Mouse (Mus musculus) kidney, adult 8-10 months (tissue): ENCODE measurements around the gene Cgrrf1.

ENCODE experiments used
- DNase-seq, 2 experiments: peaks; one replicate each; pipeline ENCODE4 v3.0.0; 2022

The Cgrrf1 gene

DNA sequence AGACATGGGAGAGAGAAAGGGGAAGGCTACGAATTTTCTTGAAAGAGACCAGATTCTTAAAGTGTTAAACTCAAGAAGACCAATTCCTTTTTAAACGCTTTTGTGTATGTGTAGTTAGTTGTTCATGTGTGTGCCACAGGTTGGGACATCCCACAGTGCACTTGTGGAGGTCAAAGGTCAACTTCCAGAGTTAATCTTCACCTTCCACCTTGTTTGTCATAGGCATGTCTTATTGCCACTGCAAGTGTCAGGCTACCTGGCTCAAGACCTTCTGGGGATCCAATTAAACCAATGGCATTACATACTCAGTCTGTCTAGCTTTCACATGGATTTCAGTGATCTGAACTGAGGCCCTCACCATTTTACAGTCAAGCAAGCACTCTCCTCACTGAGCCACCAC, 7.9 kb upstream of the Cgrrf1 start:
- DNase-seq, result peak; percentile 52 to 53

DNA sequence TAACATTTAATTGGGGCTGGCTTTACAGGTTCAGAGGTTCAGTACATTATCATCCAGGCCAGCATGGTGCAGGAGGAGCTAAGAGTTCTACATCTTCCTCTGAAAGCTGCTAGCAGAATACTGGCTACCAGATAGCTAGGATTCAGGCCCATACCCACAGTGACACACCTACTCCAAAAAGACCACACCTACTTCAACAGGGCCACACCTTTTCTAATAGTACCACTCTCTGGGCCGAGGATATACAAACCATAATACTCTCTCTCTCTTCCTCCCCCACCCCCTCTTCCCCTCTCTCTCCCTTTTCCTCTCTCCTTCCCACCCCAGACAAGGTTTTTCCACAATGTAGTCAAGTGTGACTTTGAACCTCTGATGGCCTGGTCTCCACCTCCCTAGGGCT, 4.5 kb upstream of the Cgrrf1 start:
- no peak for DNase-seq

DNA sequence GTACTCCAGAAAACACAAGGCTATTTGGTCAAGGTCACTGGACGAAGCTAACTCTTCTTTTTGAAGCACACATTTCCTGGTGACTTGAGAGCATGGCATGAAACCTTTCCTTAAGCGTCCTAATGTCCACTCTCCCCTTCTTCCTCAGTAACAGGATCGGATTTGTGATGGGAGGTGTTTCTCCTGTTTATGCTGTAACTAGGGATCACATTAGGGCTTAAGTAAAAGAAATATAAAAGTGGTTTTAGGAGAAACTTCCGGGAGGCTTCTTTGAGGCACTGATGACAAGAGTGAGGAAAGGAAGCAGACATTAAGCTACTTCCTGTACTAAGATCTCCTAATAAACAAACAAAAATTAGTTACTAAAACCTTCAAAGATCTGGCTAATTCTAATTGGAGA, 630 bp upstream of the Cgrrf1 start:
- no peak for DNase-seq

DNA sequence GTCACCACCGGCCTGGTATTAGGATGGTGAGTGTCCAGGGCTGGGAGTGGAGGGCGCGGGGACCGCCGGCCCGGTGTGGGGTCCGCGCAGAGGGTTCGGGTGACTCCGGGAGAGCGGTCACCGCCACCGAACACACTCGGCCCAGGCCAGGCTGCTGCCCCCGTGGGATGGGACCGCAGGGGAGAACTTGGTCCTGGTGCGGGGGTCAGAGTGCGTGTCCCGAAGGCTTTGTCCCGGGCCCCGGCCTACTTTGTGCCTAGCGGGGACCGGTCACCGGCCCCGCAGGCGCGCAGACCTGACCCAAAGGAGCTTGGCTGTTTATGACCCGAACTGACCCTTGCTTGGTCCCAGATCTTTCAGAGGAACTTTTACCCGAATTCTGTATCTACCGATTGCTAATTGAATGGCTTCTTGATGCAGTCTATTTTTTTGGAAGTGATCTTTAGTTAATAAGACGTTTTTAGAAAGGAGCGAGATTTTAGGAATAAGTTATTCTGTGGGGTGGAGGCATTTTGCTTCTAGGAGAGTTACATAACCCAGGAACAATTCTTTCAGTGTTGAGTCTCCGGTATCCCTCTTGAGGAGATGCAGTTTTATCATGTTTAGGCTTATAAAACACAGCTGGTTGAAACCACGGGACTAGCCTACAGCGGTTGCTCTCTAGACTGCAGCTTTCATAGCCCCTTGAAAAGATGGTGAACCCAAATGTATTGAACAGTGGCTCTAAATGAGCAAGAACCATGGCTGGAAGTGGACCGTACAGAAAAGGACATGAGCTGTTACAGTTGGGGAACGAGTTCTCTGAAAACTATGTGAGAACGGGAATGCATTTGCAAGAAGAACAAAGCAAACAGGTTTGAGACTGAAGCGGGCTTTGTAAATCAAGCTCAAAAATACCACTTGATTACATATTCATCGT, 688 bp downstream of the Cgrrf1 start:
- DNase-seq, result peak; percentile 8 to 32

DNA sequence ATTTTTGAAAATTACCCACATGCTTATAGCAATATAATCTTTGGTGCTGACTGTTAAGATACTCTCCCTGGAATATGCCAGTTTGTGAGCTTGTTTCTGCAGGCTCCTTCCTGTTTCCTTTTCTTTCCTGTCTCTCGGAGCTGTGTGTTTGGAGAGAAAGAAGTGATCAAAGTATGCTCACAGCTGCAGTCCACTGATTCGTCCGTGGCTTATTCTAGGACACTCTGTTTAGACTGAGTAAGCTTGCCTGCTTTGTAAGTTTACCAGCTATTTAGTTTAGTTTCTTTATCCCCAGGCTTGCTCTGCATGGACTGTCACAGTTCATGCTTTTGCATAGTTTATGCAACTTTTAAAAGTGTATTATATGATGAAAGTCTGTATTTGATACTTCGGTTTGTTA, 7.4 kb downstream of the Cgrrf1 start:
- no peak for DNase-seq

DNA sequence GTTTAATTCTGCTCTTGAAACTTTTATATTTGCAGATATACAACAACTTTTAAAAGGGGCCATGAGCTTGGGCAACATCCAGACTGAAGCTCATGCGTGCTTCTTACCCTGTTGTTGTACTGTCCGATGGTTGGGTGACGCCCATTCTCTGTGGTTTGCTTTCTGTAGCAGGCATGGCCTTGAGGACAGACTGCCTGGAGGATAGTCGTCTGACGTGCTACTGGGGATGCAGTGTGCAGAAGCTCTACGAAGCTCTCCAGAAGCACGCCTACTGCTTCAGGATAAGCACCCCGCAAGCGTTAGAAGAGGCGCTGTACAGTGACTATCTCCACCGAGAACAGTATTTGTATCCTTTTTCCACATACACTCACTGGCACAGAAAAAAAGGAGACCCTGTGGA, 13.8 kb downstream of the Cgrrf1 start:
- DNase-seq, result no peak

DNA sequence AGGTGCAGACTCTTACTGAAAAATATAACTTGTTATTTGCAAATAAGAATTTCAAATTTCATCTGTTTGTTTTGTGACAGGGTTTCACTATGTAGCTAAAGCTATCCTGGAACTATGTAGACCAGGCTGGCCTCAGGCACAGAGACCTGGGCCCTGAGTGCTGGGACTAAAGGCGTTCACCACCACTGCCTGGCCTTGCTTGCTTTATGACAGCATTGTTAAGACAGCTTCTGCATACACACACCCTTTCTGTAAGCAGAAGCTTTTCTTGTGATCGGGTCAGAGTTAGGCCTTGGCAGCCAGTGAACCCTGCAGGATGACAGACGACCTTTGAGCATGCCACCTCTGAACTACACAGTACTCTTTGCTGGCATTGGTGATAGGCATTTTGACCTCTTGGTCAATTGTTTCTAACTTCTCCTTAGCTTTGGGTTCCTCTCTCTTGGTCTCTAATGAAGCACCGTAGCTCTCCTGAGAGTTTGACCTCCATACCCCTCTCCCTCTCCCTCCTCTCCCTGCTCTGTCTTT, 16.2 kb downstream of the Cgrrf1 start:
- peak in 1 of 2 experiments; percentile 9 for DNase-seq

DNA sequence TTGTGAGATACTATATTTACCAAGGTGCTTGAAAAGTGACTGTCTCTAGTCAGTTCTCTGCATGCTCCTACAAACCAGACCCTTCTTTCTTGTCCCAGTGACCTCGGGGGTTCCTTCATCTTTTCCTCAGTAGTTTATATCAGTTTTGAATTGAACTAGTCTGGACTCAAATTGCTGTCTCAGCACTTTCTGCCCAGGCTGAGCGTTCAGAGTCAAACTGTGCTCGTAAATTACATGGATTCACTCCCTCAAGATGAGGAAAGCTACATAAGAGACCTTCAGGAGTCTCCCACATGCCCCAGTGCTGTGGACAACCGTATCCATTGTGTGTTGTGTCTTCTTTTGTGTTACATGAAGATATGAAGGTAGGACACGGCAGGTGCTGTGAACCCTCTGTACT, 16.8 kb downstream of the Cgrrf1 start:
- DNase-seq, result no peak

DNA sequence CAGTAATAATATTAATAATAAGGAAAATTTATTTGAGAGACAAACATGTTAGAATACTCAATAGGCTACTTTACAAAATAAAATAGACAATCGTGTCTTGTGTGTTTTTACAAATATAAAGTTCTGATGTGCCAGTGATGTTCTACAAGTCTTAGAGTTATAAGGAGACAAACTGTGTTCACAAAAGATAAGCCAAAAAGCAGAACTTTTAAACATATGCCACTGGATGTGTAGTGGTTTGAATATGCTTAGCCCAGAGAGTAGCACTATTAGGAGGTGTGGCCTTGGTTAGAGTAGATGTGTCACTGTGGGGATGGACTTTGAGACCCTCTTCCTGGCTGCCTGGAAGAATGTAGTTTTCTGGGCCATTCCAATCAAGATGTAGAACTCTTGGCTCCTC, 17.8 kb downstream of the Cgrrf1 start:
- no peak for DNase-seq

DNA sequence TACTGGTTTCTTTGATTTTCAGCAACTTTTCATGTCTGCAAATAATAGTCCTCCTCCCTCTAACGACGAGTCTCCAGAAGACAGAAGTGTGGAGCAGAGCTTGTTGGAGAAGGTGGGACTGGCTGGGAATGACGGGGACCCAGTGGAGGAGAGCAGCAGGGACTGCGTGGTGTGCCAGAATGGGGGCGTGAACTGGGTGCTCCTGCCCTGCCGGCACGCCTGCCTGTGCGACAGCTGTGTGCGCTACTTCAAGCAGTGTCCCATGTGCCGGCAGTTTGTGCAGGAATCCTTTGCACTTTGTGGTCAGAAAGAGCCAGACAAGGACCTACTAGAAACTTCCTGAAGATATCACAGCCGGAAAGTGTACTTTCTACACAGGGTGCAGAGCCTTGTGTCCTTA, 21.8 kb downstream of the Cgrrf1 start:
- no peak for DNase-seq

DNA sequence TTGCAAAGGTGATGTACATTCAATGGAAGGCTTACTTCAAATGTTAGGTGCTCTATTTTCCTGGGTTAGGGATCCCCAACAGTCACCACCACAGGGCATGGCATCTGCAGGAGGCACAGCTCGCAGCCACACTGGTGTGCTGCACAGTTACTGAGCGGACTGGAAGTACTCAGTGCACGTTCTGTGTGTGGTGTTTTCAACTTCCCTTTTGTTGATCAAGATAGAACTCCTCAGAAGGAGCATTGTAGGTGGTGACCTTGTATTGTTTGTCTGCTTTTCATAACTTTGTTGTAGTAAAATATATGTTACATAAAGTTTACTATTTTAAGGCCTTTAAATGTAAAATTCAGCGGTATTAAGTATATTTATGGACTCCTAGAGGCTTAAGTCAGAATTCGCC, 31.0 kb downstream of the Cgrrf1 start:
- no peak for DNase-seq

DNA sequence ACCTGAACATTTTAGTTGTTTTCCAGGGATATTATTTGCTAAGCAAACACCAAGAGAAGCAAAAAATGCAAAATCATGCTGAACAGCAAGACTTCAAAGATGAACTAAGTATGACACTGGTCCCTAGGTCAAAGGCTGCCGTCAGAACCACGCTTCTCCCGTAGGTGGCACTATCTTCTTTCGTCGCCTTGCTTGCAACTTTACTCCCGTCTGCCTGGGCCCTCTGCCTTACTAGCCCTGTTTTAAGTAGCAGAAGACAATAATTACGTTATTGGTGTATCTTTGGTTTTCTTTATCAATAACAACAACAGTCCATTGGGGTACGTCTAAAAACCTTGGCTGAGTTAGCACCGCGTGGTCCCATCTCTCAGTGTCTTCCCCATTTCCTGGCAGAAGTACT, 49.0 kb downstream of the Cgrrf1 start:
- peak; percentile 43 to 78 for DNase-seq

DNA sequence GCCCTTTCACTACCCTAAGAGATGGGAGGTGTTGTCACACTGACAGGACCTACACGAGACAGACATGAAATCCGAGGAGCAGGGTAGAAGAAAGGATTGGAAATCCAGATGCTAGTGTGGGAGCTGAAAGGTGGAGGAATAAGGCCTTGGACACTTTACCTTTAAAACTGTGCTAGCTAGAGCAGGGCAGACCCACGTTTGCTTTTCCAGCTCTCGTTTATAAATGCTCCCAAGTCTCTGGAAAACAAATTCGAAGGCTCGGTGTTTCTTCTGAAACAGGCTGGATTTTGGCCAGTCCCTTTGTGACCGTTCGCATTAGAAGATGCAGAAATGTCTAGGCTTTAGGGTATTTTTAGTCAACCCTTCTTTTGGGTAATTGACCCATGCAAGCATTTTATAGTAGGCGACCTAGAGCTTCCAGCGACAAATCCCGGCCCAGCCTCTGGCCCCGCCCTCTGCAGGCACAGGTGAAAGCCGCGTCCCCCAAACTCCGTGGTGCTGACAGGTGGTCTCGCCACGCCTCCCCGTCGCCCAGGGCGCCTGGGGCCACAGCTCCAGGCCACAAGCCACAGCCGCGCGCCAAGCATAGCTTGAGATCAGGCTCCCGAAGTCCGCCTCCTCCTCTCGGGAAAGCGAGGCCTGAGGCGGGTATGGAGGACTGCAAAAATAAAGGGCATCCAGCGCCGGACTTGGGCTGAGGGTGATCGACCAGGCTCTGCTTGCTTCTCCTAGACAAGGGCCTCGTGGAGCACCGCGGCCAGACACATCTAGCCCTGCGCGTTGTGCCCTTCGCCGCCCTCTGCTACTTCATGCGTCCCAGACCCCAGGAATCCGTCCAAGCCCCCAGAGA, 49.9 kb downstream of the Cgrrf1 start:
- peak; percentile 44 to 51 for DNase-seq

DNA sequence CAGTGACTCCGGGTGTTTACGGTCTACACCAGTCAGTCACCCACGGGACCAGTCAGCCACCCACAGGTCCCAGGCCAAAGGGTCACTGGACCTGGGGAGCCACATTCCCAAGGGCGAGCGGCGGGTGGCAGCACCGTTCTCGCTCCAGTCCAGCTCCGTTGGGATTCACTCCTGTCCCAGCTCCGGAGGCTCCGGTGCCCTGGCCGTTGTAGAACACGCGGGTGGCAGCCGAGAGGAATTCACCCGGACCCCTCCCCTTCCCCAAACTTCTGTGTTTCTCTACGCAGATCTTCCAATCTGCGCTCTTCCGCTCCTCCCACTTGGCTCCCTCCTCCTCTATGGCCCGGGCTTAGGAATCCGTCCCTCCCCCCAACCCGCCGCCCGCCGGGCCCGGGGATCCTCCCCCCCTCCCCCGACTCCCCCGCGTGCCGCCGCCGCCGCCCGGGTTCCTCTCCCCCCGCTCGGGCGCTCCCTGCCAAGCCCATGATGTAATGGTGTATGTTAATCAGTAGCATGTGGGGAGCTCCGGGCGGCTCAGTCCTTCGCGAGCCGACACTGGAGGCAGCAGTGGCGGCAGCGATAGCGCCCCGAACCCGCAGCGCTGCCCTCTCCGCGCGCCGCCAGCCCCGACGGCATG, 50.6 kb downstream of the Cgrrf1 start, which contains the start of gene Samd4:
Samd4 (plus strand) TSS at position 424 of the 637 bp plus-strand sequence.
- DNase-seq, result peak; percentile 83 to 85

DNA sequence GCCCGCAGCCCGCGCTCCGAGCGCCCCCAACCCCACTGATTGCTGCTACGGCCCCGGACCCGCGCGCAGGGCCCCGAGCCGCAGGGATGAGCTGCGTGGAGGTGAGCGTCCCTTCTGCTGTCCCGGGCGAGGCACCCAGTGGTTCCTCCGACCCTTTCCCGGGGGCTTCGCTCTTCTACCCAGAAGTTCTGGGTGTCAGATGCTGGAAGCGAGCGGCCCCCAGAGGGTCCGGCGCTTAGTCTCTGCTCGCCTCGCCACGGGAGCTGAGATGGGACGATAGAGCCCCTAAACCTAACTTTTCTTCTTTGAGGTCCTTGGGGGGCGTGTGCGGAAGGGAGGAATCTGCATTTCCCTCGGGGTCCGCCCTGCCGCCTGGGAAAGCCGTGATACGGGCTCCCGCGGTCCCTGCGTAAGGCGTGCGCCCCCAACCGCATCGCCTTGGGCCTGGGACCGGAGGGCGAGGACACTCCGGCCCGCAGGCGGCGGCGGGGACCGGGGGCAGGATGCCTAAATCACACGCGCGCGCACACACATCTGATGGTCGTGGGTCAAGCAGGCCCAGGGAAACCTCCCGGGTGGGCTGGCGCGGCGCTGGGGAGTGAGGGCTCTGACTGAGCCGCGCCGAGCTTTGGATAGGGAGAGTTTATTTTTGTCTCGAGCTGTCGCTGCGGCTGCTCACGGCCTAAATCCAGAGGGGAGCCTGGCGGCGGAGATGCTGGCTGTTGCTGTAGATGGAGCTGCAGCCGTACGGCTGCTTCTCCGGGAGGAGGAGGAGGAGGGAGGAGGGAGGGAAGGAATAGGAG, 51.3 kb downstream of the Cgrrf1 start:
- peak; percentile 24 to 43 for DNase-seq

DNA sequence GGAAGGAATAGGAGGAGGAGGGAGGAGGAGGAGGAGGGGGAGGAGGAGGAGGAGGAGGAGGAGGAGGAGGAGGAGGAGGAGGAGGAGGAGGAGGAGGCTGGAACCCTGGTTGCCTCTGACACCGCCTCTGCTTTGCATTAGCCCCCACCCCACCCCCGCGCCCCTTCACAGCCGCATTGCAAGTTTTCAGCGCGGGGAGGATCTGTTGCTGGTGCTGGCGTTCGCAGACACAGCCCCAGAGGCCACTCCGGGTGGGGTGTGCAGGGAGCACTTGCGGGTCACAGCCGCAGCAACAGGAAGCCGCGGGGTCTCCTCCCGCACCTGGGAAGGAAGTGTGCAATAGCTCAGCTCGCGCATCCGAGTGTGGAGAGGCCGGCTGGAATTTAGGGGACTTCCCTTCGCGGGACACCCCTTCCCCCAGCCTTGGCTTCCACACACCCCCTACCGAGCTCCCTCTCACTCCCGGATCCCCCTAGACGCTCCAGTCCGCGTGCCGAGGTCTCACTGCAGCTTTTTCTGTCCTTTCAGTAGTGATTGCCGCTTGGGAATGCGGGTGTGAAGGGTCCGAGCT, 52.0 kb downstream of the Cgrrf1 start:
- DNase-seq, result peak; percentile 19 to 23

DNA sequence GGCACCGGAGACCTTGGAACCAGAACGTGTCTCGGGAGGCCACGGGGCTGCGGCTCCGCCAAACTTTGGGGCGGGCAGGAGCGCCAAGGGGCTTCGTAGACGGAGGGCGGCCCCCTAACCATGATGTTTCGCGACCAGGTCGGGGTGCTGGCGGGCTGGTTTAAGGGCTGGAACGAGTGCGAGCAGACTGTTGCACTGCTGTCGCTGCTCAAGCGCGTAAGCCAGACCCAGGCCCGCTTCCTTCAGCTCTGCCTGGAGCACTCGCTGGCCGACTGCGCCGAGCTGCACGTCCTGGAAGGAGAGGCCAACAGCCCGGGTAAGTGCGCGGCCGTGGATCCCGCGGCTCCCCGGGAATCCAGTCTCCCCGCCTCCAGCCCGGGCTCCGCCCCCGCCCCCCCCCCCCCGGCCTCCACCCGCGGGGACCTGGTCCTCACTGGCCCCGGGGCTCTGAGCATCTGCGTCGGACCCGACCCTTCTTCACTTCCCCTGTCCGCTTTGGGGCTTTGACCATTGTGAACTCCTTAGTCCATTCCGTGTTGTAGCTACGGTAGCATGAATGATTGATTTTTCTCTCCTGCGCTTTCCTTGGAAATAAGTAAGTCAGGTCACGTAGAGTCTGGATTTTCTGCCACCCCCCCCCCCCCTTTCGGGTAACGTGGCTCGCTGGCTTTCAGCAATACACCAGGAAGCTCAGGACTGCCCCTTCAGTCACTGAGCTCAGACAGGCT, 52.9 kb downstream of the Cgrrf1 start:
- DNase-seq, result peak; percentile 12 to 36

DNA sequence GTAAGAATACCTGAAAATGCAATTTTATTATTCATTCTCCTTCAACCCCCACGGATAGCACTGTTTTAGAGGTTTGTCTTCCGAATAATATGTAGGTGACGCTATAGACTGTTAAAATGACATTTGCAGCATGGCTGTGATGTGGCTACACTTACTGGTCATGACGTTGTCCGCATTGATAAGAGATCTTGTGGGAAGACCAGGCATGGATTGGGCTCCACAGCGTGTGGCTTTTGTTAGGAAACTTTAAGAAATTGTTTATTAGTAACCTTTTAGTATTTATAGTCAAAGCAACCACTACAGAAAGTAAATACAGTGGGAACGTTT, 53.5 kb downstream of the Cgrrf1 start:
- DNase-seq, result peak in 1 of 2 experiments; percentile 6

DNA sequence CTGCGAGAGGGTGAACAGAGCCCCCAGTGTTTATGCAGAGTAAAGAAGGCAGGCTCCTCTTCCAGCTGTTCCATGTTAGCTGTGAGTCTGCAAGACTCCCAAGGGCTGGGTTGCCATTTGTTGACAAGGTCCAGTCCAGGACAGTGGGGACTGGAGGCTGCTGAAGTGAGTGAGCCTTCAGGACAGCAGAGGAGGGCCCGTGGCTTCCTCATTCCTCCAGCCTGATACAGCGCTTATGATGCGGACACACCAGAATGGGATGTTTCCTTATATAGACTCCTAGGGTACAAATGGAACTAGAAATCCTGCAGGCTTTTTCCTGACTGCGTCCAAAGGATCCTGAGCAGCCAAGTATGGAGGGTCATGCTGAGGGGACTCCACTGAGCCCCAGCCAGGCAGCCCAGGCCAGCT, 54.0 kb downstream of the Cgrrf1 start:
- peak; percentile 14 to 15 for DNase-seq

DNA sequence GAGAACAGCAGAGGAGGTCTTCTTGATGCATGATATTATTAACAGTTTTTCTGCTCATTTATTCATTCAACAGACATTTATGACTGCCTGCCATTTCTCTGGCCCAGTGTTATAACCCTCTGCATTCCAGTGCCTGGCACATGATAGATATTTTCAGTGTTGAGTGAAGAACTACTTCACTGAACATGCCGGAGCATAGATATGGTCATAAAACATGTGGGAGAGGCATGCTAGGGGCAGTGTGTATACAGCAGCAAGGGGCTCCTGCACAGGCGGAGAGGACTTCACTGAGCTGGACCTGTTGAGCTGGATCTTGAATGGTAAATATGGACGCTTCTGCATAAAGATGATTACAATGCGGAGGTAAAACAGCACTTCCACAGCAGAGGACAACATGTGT, 57.2 kb downstream of the Cgrrf1 start:
- DNase-seq, result no peak

DNA sequence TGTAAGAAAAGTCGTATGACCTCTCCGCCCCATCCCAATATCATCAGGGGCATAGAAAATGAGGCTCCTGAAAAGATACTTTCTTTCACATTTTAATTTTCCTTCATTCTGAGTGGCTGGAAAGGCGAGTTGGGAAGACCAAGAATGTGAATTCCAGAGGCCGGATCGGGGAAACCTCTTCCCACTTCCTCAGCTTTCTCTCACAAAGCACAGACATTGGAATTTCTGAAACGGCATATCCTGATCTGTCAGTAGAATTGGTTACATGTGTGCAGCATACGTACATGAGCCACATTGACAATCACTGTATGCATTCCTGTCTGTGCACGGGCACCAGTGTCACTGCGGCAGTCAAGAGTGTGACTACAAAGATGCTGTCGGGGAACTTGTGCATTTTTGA, 62.0 kb downstream of the Cgrrf1 start:
- no peak for DNase-seq
